Comparison of ENCODE assay signal across 13 mouse cellular contexts in the genomic region with DNA sequence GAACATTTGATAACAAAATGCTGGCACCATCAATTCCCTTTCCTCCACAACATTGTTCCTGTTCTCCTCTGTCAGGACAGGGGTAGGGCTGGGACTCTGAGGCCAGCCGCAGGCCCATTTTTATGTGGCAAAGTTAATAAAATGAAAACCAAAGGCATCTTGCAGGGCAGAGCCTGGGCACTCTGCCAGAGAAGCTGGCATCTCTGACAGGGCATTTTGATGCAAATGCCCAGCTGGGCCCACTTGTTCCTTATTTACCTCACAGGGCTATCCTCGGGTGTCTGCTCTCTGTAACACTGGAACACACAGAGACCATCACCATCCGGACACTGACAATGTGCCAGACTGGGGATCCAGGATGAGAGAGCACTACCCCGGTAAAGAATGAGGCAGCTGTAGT.
A peak's percentile ranks its signal among the peaks of the same experiment; 100 is the strongest.
DNase-seq lines count a peak whose midpoint lies in the region; ATAC-seq lines count a peak whose summit lies in the region.
"Had no signal": no experiment of that assay in that cellular context is flagged by ENCODE, and none has a peak within 500 bp of the region (broad histone marks: within the 10 kb centered on the region; RNA-seq: fewer than 3 reads in every experiment).

No protein-coding gene starts in this region.

- no peaks in the 10 kb centered on the region for H3K4me1 ChIP-seq in neural tube, embryonic 15.5 days
- H3K4me1 ChIP-seq: embryonic facial prominence, embryonic 13.5 days; kidney, embryonic 15.5 days had no signal

- no peaks in the 10 kb centered on the region for H3K36me3 ChIP-seq in neural tube, embryonic 15.5 days
- H3K36me3 ChIP-seq: embryonic facial prominence, embryonic 13.5 days; kidney, embryonic 15.5 days had no signal

- DNase-seq in gastrocnemius, postnatal 14 days: peak; percentile 8
- no peak for DNase-seq in gastrocnemius, adult 18-20 months (ENCODE audit: low spot score)
- peak; percentile 5 to 15 for DNase-seq in right cerebral cortex, adult 2 months (ENCODE audit: low spot score in 2 of 2)
- DNase-seq in right cerebral cortex, adult 18-20 months: no peak
- DNase-seq in cerebellum, postnatal 4 days (ENCODE audit: low spot score in 2 of 2): peak; percentile 40 to 66
- DNase-seq in urinary bladder, postnatal 10 days (ENCODE audit: low spot score): no peak
- DNase-seq in kidney, adult 11 months: no peak
- DNase-seq: thymus, postnatal 25 days had no signal

- peak; percentile 47; the same call in 1 of the 2 replicates for ATAC-seq in neural tube, embryonic 15.5 days (ENCODE audit: low FRiP score)
- ATAC-seq: activated CD4-positive, CD25-positive, alpha-beta regulatory T cell, adult 4 months had no signal

- intact Hi-C loops in gastrocnemius, postnatal 14 days (cut with DNase I; ENCODE audit: low total_unique reads): no loop called here

- 29% methylated on average over 4 of the region's 4 CpGs for WGBS in neural tube, embryonic 15.5 days

- no peak overlapping the region for H3K9ac ChIP-seq in neural tube, embryonic 15.5 days (replicated peaks)
- H3K9ac ChIP-seq: embryonic facial prominence, embryonic 13.5 days; kidney, embryonic 15.5 days had no signal

- H3K9me3 ChIP-seq in neural tube, embryonic 15.5 days (replicated peaks): no peaks in the 10 kb centered on the region
- H3K9me3 ChIP-seq: embryonic facial prominence, embryonic 13.5 days; kidney, embryonic 15.5 days had no signal

- H3K4me2 ChIP-seq in neural tube, embryonic 15.5 days: no peak overlapping the region
- H3K4me2 ChIP-seq: embryonic facial prominence, embryonic 13.5 days; kidney, embryonic 15.5 days had no signal

- no peaks in the 10 kb centered on the region for H3K27me3 ChIP-seq in neural tube, embryonic 15.5 days (replicated peaks)
- H3K27me3 ChIP-seq: CH12.LX; embryonic facial prominence, embryonic 13.5 days; kidney, embryonic 15.5 days had no signal

- no peak overlapping the region for H3K27ac ChIP-seq in neural tube, embryonic 15.5 days (replicated peaks)
- H3K27ac ChIP-seq: embryonic facial prominence, embryonic 13.5 days; kidney, embryonic 15.5 days had no signal

- H3K4me3 ChIP-seq in neural tube, embryonic 15.5 days (replicated peaks): no peak overlapping the region
- H3K4me3 ChIP-seq: embryonic facial prominence, embryonic 13.5 days; kidney, embryonic 15.5 days had no signal

Comparison
In these comparisons a context has a peak if more than half of its experiments do, and no peak if none do; other contexts are left out.
1. DNase-seq: peak in gastrocnemius, postnatal 14 days (single experiment), right cerebral cortex, adult 2 months (2 of 2) and cerebellum, postnatal 4 days (2 of 2); none in gastrocnemius, adult 18-20 months (single experiment), right cerebral cortex, adult 18-20 months (single experiment), urinary bladder, postnatal 10 days (single experiment) and kidney, adult 11 months (single experiment).